Mouse (Mus musculus) C2C12 (cell line): ENCODE measurements around the gene Ppp1r11.

Experiments
- CEBPB ChIP-seq: IDR thresholded peaks from one replicate; pipeline ENCODE4 v1.6.1; 2011; ENCODE audit warnings: low read depth, mild to moderate bottlenecking, control low read depth, moderate library complexity
- CTCF ChIP-seq: IDR thresholded peaks from one replicate; pipeline ENCODE4 v1.5.1; 2011; ENCODE audit not compliant: control insufficient read depth, insufficient read depth, insufficient read length
- MAX ChIP-seq: IDR thresholded peaks from one replicate; pipeline ENCODE4 v1.6.1; 2011; ENCODE audit warnings: mild to moderate bottlenecking, control low read depth

DNA sequence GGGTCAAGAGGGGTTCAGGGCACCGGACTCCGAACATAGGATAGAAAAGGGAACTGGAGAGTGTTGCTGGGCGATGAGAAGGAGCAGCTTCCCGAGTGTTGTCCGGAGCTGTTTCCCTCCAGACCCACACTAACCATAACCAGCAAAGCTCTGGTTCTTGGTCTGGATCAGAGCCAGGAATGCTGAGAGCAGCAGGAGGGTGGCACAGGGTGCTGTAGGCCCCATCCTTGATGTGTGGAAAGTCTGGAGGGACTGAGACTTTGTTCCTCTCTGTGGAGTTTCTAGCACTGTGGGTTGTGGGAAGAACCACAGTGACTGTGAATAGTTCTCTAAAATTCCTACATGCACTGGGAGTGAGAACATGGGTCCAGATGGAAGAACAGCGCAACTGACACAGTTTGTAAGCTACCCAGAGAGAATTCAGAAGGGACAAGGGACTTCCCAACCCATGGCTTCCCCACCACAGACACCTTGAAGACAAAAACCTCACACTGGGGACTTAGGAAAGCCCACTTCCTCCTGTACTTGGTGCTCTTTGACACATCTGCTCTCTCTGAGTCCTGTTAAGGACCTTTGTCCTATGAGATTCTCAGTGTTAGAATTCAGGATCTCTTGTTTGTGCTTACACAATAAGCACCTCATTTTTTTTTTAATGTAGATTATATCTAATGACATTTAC lies 19.8 kb upstream of the Ppp1r11 start:
- TF ChIP-seq CEBPB (no peak), CTCF (no peak), MAX (no peak)
